Mouse (Mus musculus) liver, embryonic 16.5 days (tissue): ENCODE measurements around the gene Cbx6. TPM values are rescaled to one million over a fixed set of nuclear protein-coding genes. Genes with fewer than 3 reads are reported as not detected.

Experiments
- ATAC-seq: fragments of 200-750 bp; cut with Nextera tagmentation; 2 replicates; pipeline ENCODE4 v1.8.0; 2017; ENCODE audit warnings: low read depth, mild to moderate bottlenecking, moderate number of reproducible peaks, moderate library complexity
- H3K27ac ChIP-seq: fragments of 300-500 bp; sonication (generic); 2 replicates; pipeline ENCODE4 v1.5.1; 2014; ENCODE audit warnings: mild to moderate bottlenecking, low read length
- H3K27me3 ChIP-seq: fragments of 300-500 bp; sonication (generic); 2 replicates; pipeline ENCODE4 v1.6.1; 2014; ENCODE audit warnings: low read depth, low read length, mixed read lengths; ENCODE audit not compliant: control insufficient read depth, insufficient read depth
- H3K36me3 ChIP-seq: fragments of 300-500 bp; sonication (generic); 2 replicates; pipeline ENCODE4 v1.6.1; 2014; ENCODE audit warnings: mild to moderate bottlenecking; ENCODE audit not compliant: control insufficient read depth, insufficient read depth
- H3K4me1 ChIP-seq: fragments of 300-500 bp; sonication (generic); 2 replicates; pipeline ENCODE4 v1.6.1; 2014; ENCODE audit warnings: low read depth, low read length, mixed read lengths; ENCODE audit not compliant: control insufficient read depth
- H3K4me2 ChIP-seq: fragments of 300-500 bp; sonication (generic); 2 replicates; pipeline ENCODE4 v1.6.1; 2014; ENCODE audit warnings: low read depth, low read length, mixed read lengths
- H3K4me3 ChIP-seq: fragments of 300-500 bp; sonication (generic); 2 replicates; pipeline ENCODE4 v1.5.1; 2014; ENCODE audit warnings: low read depth, mild to moderate bottlenecking, low read length
- H3K9ac ChIP-seq: fragments of 300-500 bp; sonication (generic); 2 replicates; pipeline ENCODE4 v1.6.1; 2014; ENCODE audit warnings: low read depth, low read length
- H3K9me3 ChIP-seq: fragments of 300-500 bp; sonication (generic); replicated peaks from 2 replicates; pipeline ENCODE4 v1.6.1; 2016; ENCODE audit warnings: low read length; ENCODE audit not compliant: control insufficient read depth
- WGBS: fragments of 180-500 bp; shearing (Covaris S2); extraction: QIAGEN DNeasy Blood & Tissue Kit; methylation state at CpG from one replicate; pipeline ENCODE4 v1.1.7; 2014; ENCODE audit not compliant: insufficient replicate concordance; 5-methylcytosine and 5-hydroxymethylcytosine counted together
- polyA plus RNA-seq: library from polyadenylated mRNA; unstranded; fragments of >200 nt; fragmentation: Nextera tagmentation; extraction: Ambion mirVana; gene quantifications from 2 replicates; pipeline ENCODE4 v1.2.1, GENCODE M21; 2015

Gene Cbx6
- polyA plus RNA-seq, 1 experiment from 2014 or later, result 6.3 TPM

DNA sequence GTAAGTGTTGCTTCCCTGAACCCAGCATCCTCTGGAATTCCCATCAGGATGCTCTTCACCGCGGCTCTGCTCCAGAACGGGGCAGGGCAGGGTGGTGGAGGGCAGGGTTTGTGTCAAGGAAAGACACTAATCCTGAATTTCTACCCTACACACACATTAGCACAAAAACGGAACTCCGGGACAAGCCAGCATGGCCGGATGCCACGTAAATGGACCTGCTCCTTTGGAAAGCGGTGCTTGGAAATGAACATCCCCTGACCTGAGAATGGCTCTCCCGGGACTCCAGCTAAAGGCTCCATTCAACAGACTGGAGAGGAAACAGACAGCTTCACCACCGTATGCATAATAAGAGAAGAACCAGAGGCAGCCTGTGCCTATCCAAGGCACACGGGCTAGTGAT is 33.8 kb downstream of the Cbx6 start:
- WGBS, result 54% methylated on average over 11 of the region's 11 CpGs
- Histone ChIP-seq H3K4me1 (no peaks in the 10 kb centered on the region; the same call in none of the 2 replicates), H3K9me3 (no peaks in the 10 kb centered on the region), H3K4me3 (no peak overlapping the region), H3K27me3 (peaks cover 43% of the 10 kb centered on the region), H3K27ac (no peak overlapping the region), H3K9ac (no peak overlapping the region), H3K36me3 (no peaks in the 10 kb centered on the region), H3K4me2 (no peak overlapping the region)
- ATAC-seq, result no peak

DNA sequence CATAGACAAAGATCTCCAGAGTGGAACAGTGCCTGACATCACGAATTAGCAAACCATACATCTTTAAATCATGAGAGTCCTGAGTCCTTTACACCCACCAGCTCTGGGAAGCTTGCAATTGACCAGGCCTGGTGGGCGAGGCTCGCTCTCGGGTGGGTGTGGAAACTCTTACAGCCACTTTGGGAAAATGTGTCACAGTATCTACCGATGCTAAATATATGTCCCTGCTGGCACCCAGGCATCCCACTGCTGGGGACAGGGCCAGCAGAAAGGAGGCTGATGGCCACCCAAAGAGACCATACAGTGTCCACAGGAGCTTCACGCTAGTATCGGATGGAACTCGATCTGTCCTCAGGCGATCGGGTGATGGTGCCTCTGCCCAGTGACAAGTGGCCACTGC is 35.9 kb downstream of the Cbx6 start:
- H3K4me3 ChIP-seq, result no peak overlapping the region
- no peaks in the 10 kb centered on the region for H3K4me1 ChIP-seq
- no peak overlapping the region for H3K4me2 ChIP-seq
- WGBS, result 74% methylated on average over 10 of the region's 10 CpGs
- H3K27me3 ChIP-seq, result peaks cover 25% of the 10 kb centered on the region
- no peaks in the 10 kb centered on the region for H3K9me3 ChIP-seq
- no peak overlapping the region for H3K27ac ChIP-seq
- H3K9ac ChIP-seq, result no peak overlapping the region
- H3K36me3 ChIP-seq, result no peaks in the 10 kb centered on the region
- ATAC-seq, result no peak

DNA sequence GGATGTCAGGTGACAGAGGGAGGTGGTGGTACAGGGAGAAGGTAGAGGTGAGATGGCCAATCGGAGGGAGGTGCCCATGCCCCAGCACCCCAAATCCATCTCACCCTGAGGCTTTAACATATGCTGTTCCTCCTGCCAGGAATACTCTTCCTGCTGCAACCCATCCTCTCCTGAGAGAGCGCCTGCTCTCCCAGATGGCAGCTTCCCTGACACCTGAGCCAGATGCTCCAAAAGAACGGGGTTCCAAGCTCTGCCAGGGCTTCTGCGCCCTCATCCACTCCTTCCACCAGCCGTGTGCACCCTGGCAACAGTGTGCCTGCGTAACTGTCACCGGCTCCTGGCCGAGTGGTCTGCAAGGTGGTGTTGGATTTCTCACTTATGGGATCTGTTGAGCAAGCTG is 36.8 kb downstream of the Cbx6 start:
- H3K4me2 ChIP-seq, result no peak overlapping the region
- no peak for ATAC-seq
- H3K27me3 ChIP-seq, result peaks cover 16% of the 10 kb centered on the region
- H3K9me3 ChIP-seq, result no peaks in the 10 kb centered on the region
- H3K27ac ChIP-seq, result no peak overlapping the region
- H3K36me3 ChIP-seq, result no peaks in the 10 kb centered on the region
- H3K4me1 ChIP-seq, result no peaks in the 10 kb centered on the region
- H3K4me3 ChIP-seq, result no peak overlapping the region
- no peak overlapping the region for H3K9ac ChIP-seq
- WGBS, result 57% methylated on average over 8 of the region's 8 CpGs

DNA sequence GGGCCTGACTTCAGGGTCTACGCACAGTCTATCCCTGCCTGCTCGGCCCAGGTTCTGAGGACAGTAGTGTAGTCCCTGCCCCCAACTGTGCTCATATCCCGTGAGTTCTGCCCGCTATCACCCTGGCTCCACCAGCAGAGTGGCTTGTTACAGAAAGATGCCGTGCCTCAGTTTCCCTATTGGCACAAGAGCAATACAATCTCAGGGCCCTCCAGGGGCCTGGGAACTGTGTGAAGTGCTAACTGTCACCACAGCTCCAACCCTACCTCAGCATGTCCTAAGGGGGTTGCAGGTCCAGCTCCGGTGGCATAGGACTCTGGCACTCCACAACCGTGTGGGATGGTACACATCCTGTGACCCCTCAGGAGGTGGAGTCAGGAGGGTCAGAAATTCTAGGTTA is 37.4 kb downstream of the Cbx6 start:
- Histone ChIP-seq H3K27me3 (peaks cover 10% of the 10 kb centered on the region), H3K4me2 (no peak overlapping the region), H3K4me1 (no peaks in the 10 kb centered on the region), H3K9me3 (no peaks in the 10 kb centered on the region), H3K36me3 (no peaks in the 10 kb centered on the region), H3K4me3 (no peak overlapping the region), H3K27ac (no peak overlapping the region), H3K9ac (no peak overlapping the region)
- 65% methylated on average over 7 of the region's 7 CpGs for WGBS
- no peak for ATAC-seq

DNA sequence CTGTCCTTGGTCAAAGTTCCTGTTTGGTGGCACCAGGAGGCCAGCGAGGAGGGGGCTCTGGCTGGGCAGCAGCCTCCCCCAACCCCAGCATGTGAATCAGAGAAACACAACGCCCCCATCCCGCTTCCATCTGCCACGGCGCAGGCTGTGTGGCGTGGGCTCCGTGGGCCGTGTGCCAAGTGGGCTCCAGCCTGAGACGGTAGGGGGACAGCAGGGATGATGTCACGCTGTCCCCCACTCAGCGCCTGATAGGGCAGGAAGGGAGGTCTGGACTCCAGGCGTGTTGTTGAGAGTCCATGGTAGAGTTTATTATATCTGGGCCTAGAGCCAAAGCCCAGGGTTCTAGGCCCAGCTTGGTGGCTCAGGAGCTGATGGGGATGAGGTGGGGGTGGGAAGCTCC is 38.2 kb downstream of the Cbx6 start:
- no peaks in the 10 kb centered on the region for H3K9me3 ChIP-seq
- WGBS, result 71% methylated on average over 12 of the region's 12 CpGs
- ATAC-seq, result no peak
- H3K4me1 ChIP-seq, result no peaks in the 10 kb centered on the region
- no peak overlapping the region for H3K4me3 ChIP-seq
- no peak overlapping the region for H3K9ac ChIP-seq
- H3K36me3 ChIP-seq, result no peaks in the 10 kb centered on the region
- H3K27ac ChIP-seq, result no peak overlapping the region
- no peak overlapping the region for H3K4me2 ChIP-seq
- peaks cover 3% of the 10 kb centered on the region for H3K27me3 ChIP-seq

DNA sequence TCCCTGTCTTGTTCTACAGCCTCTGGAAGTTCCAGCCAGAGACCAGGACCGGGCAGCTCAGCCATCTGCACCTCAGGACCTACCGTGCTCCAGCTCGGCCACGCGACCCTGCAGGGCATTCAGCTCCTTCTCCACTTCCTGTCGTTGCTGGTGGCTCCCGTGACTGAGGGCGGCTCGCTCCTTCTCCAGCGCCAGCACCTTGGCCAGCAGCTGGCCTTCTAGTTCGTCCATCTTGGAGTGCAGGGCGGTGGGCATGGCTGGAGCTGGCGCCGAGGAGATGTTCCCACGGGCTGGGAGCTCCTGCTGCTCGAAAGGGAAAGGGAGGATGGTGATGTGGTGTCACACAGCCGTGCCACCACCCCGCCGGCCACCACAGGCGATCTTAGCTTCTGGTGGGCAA is 40.3 kb downstream of the Cbx6 start:
- H3K4me2 ChIP-seq, result no peak overlapping the region
- H3K9ac ChIP-seq, result no peak overlapping the region
- H3K9me3 ChIP-seq, result no peaks in the 10 kb centered on the region
- H3K4me3 ChIP-seq, result no peak overlapping the region
- no peaks in the 10 kb centered on the region for H3K4me1 ChIP-seq
- H3K36me3 ChIP-seq, result no peaks in the 10 kb centered on the region
- H3K27me3 ChIP-seq, result peaks cover 3% of the 10 kb centered on the region
- WGBS, result 15% methylated on average over 20 of the region's 20 CpGs
- H3K27ac ChIP-seq, result no peak overlapping the region
- ATAC-seq, result no peak

DNA sequence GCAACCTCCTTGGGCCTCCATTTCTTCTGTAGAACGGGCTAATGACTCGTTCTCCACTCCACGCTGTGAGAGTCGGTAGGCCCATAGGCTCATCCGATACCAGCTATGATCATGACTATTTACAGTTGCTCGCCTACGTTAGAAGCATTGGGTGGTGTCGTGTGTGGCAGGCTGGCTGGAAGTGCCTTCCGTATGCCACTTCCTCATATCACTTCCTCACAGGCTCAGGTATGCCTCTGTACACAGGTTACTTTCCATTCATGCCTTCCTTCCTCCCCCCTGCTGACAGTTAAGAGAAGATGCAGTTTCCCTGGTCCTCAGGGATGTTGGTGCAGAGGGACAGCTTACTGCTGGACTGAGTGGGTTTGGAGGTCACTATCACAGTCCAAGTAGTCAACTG is 41.4 kb downstream of the Cbx6 start:
- Histone ChIP-seq H3K27me3 (peaks cover 3% of the 10 kb centered on the region), H3K9me3 (no peaks in the 10 kb centered on the region), H3K36me3 (no peaks in the 10 kb centered on the region), H3K4me1 (no peaks in the 10 kb centered on the region), H3K4me3 (no peak overlapping the region), H3K27ac (no peak overlapping the region), H3K9ac (no peak overlapping the region), H3K4me2 (no peak overlapping the region)
- no peak for ATAC-seq
- WGBS, result 65% methylated on average over 9 of the region's 9 CpGs

DNA sequence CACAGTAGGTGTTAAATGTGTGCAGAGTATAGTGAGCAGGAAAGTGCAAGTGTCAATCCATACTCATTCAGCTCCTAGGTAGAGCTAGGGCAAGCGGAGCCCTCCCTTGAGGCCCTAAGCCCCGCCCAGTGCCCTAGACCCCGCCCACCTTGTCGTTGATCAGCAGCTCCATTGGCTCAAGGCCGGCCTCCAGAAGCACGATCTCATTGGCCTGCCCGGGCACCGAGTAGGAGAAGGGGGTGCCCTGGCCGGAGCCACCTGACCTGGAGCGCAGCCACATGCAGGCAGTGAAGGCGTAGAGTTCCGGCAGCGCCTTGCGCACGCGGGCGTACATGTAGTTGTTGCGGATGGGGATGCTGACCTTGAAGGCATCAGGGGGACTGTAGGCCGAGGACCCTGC is 42.0 kb downstream of the Cbx6 start:
- no peak for ATAC-seq

DNA sequence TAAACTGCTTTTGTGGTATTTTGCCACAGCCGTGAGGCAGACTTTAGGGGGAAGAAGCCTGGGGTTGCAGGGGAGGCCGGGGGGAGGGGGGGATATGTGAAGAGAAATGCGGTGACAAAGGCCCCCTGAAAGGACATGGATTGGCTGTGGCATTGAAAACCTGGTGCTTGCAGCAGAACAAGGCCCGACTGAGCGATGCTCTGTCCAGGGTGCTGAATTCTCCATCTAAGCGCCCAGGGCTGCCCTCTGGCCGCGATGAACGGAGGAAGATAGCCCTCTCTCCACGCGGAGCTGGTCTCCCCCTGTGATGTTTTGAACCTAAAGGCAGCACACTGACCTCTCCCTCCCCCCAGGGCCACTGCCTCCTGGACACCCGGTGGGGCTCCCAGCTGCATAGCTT is 43.0 kb downstream of the Cbx6 start:
- Histone ChIP-seq H3K9me3 (no peaks in the 10 kb centered on the region), H3K4me1 (no peaks in the 10 kb centered on the region), H3K27me3 (peaks cover 7% of the 10 kb centered on the region), H3K36me3 (no peaks in the 10 kb centered on the region), H3K27ac (no peak overlapping the region), H3K4me3 (no peak overlapping the region), H3K9ac (no peak overlapping the region), H3K4me2 (no peak overlapping the region)
- no peak for ATAC-seq
- WGBS, result 3% methylated on average over 12 of the region's 12 CpGs

More for the DNA sequence above, 42.0 kb downstream of the Cbx6 start:
- Histone ChIP-seq H3K4me2 (no peak overlapping the region), H3K4me3 (no peak overlapping the region), H3K9me3 (no peaks in the 10 kb centered on the region), H3K4me1 (no peaks in the 10 kb centered on the region), H3K27ac (no peak overlapping the region), H3K27me3 (peaks cover 7% of the 10 kb centered on the region), H3K36me3 (no peaks in the 10 kb centered on the region), H3K9ac (no peak overlapping the region)
- WGBS, result 26% methylated on average over 19 of the region's 19 CpGs

DNA sequence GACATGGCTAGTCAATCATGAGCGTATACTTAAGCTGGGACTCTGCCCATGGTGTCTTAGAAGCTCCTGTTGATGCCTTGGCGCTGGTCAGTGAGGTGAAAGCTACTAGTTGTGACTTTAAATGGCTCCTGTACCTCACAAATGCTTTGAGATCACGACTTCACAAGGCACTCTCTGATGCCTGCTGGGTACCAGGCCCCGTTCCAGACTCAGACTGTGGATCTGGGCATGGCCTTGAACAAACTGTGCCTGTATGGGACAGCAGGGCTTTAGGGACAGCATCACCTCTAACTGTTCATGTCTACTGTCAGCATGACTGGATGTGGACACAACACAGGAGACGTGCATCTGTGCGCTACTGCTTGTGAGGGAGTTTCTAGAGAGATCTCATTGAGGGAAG is 43.6 kb downstream of the Cbx6 start:
- Histone ChIP-seq H3K27ac (no peak overlapping the region), H3K9me3 (no peaks in the 10 kb centered on the region), H3K4me3 (no peak overlapping the region), H3K36me3 (no peaks in the 10 kb centered on the region), H3K4me1 (no peaks in the 10 kb centered on the region), H3K27me3 (peaks cover 7% of the 10 kb centered on the region), H3K9ac (no peak overlapping the region), H3K4me2 (no peak overlapping the region)
- WGBS, result 66% methylated on average over 6 of the region's 6 CpGs
- ATAC-seq, result no peak
